Mouse (Mus musculus) liver, adult 2 months (tissue): ENCODE measurements around the gene Tmem45a2. TPM values are rescaled to one million over a fixed set of nuclear protein-coding genes. Genes with fewer than 3 reads are reported as not detected.
"Not testable (repeated sequence)": the region's sequence is repeated elsewhere in the genome, so short reads cannot be mapped to it uniquely, and the experiment has no call there.

Source experiments
- DNase-seq: peaks from one replicate; pipeline ENCODE4 v3.0.0-alpha.2; 2011; ENCODE audit warnings: low read depth, low spot score; ENCODE audit errors: extremely low read depth
- H3K27ac ChIP-seq: fragments of 200-500 bp; replicated peaks from 2 replicates; pipeline ENCODE4 v1.5.1; 2012; ENCODE audit warnings: low read depth, mild to moderate bottlenecking, control low read depth, inconsistent platforms, low read length; ENCODE audit not compliant: insufficient read depth
- H3K27me3 ChIP-seq: fragments of 200-500 bp; 2 replicates; pipeline ENCODE4 v1.6.1; 2012; ENCODE audit warnings: mild to moderate bottlenecking, moderate library complexity, low read length, inconsistent platforms; ENCODE audit not compliant: control insufficient read depth, insufficient read depth
- H3K36me3 ChIP-seq: fragments of 200-500 bp; 2 replicates; pipeline ENCODE4 v1.6.1; 2012; ENCODE audit warnings: low read length, inconsistent platforms; ENCODE audit not compliant: control insufficient read depth, insufficient read depth
- H3K4me1 ChIP-seq: fragments of 200-500 bp; 2 replicates; pipeline ENCODE4 v1.6.1; 2011; ENCODE audit warnings: low read length; ENCODE audit not compliant: control insufficient read depth, insufficient read depth
- H3K4me3 ChIP-seq: fragments of 200-500 bp; 2 replicates; pipeline ENCODE4 v1.5.1; 2011; ENCODE audit warnings: low read depth, mild to moderate bottlenecking, control low read depth, low read length, moderate library complexity; ENCODE audit not compliant: insufficient read depth
- H3K79me2 ChIP-seq: fragments of 200-500 bp; 2 replicates; pipeline ENCODE4 v1.6.1; 2012; ENCODE audit warnings: inconsistent platforms, mild to moderate bottlenecking, low read length, moderate library complexity; ENCODE audit not compliant: control insufficient read depth, insufficient read depth
- H3K9ac ChIP-seq: fragments of 200-500 bp; 2 replicates; pipeline ENCODE4 v1.6.1; 2012; ENCODE audit warnings: low read depth, mild to moderate bottlenecking, control low read depth, inconsistent platforms, low read length
- CTCF ChIP-seq: fragments of 200-500 bp; IDR thresholded peaks from 2 replicates; pipeline ENCODE4 v1.5.1; 2011; ENCODE audit warnings: low read depth, low read length, control low read depth
- POLR2A ChIP-seq: fragments of 200-500 bp; IDR thresholded peaks from 2 replicates; pipeline ENCODE4 v1.6.1; 2011; ENCODE audit warnings: low read length, control low read depth; ENCODE audit not compliant: insufficient read depth; ENCODE audit errors: extremely low read depth
- WGBS: fragments of 180-500 bp; shearing (Covaris S2); methylation state at CpG from one replicate; pipeline ENCODE4 v1.1.7; 2018; 5-methylcytosine and 5-hydroxymethylcytosine counted together
- polyA plus RNA-seq: library from polyadenylated mRNA; depleted of rRNA; stranded (reverse); fragments of >200 nt; gene quantifications from 2 replicates; pipeline ENCODE4 v1.2.3, GENCODE M21; 2012; rRNA removed
- total RNA-seq: library from RNA; depleted of rRNA; stranded (reverse); fragments of >200 nt; gene quantifications from 2 replicates; pipeline ENCODE4 v1.2.3, GENCODE M21; 2014; rRNA removed

Gene Tmem45a2
- total and polyA plus RNA-seq, 2 experiments, result not detected

GRCm38 (mm10) chr16:57062045-57062444 lies 9.1 kb downstream of the Tmem45a2 start:
- no peak for DNase-seq
- Histone ChIP-seq H3K27me3 (no peaks in the 10 kb centered on the region), H3K79me2 (no peaks in the 10 kb centered on the region), H3K4me3 (no peak overlapping the region), H3K27ac (no peak overlapping the region), H3K36me3 (no peaks in the 10 kb centered on the region), H3K9ac (no peak overlapping the region), H3K4me1 (no peaks in the 10 kb centered on the region)
- WGBS, result 90% methylated on average over 3 of the region's 3 CpGs
- TF ChIP-seq CTCF (no peak), POLR2A (no peak)

- Histone ChIP-seq H3K27ac (no peak overlapping the region), H3K4me3 (no peak overlapping the region), H3K4me1 (no peaks in the 10 kb centered on the region), H3K79me2 (no peaks in the 10 kb centered on the region), H3K9ac (no peak overlapping the region), H3K36me3 (no peaks in the 10 kb centered on the region), H3K27me3 (no peaks in the 10 kb centered on the region)
- 87% methylated on average over 4 of the region's 4 CpGs for WGBS
- DNase-seq, result no peak
- TF ChIP-seq CTCF (no peak), POLR2A (no peak)
These were observed 14.2 kb downstream of the Tmem45a2 start for GRCm38 (mm10) chr16:57056995-57057394.

GRCm38 (mm10) chr16:57049974-57050373 lies 21.2 kb downstream of the Tmem45a2 start:
- Histone ChIP-seq H3K4me1 (no peaks in the 10 kb centered on the region), H3K27ac (no peak overlapping the region)
- WGBS, result 90% methylated on average over 3 of the region's 3 CpGs

GRCm38 (mm10) chr16:57038600-57038999 lies 32.6 kb downstream of the Tmem45a2 start:
- Histone ChIP-seq H3K4me3 (no peak overlapping the region), H3K27ac (no peak overlapping the region), H3K4me1 (no peaks in the 10 kb centered on the region), H3K36me3 (no peaks in the 10 kb centered on the region), H3K9ac (no peak overlapping the region), H3K27me3 (no peaks in the 10 kb centered on the region), H3K79me2 (no peaks in the 10 kb centered on the region)
- TF ChIP-seq POLR2A, result no peak
- TF ChIP-seq CTCF, result no peak
- 35% methylated on average over 5 of the region's 5 CpGs for WGBS
- no peak for DNase-seq

More at GRCm38 (mm10) chr16:57049974-57050373, 21.2 kb downstream of the Tmem45a2 start:
- Histone ChIP-seq H3K4me3 (no peak overlapping the region), H3K79me2 (no peaks in the 10 kb centered on the region), H3K9ac (no peak overlapping the region), H3K36me3 (no peaks in the 10 kb centered on the region), H3K27me3 (no peaks in the 10 kb centered on the region)
- no peak for TF ChIP-seq CTCF
- TF ChIP-seq POLR2A, result no peak
- DNase-seq, result no peak

- WGBS, result 58% methylated on average over 7 of the region's 7 CpGs
These were observed 40.9 kb downstream of the Tmem45a2 start for GRCm38 (mm10) chr16:57030150-57030885.

GRCm38 (mm10) chr16:56998283-56998682 lies 72.9 kb downstream of the Tmem45a2 start:
- not testable (repeated sequence) for H3K79me2 ChIP-seq, DNase-seq, H3K27me3 ChIP-seq, H3K27ac ChIP-seq, H3K4me1 ChIP-seq, H3K36me3 ChIP-seq, H3K9ac ChIP-seq, H3K4me3 ChIP-seq
- WGBS, result 85% methylated on average over 9 of the region's 9 CpGs

More at GRCm38 (mm10) chr16:57030150-57030885, 40.9 kb downstream of the Tmem45a2 start:
- H3K27me3 ChIP-seq, result no peaks in the 10 kb centered on the region
- no peaks in the 10 kb centered on the region for H3K4me1 ChIP-seq
- H3K9ac ChIP-seq, result no peak overlapping the region
- H3K79me2 ChIP-seq, result no peaks in the 10 kb centered on the region
- no peak overlapping the region for H3K4me3 ChIP-seq
- no peak for TF ChIP-seq POLR2A
- TF ChIP-seq CTCF, result no peak
- no peak overlapping the region for H3K27ac ChIP-seq
- no peaks in the 10 kb centered on the region for H3K36me3 ChIP-seq
- no peak for DNase-seq

Other genes starting within 250 kb of the Tmem45a2 start
- 0.28 and 0.67 TPM in 2 replicates for gene Tmem45a, start 185.2 kb downstream of the Tmem45a2 start, total RNA-seq
- 0.15 and 0.26 TPM in 2 replicates for gene Tmem45a, start 185.2 kb downstream of the Tmem45a2 start, polyA plus RNA-seq
- not detected in 2 replicates for gene Lnp1, start 143.3 kb downstream of the Tmem45a2 start, total RNA-seq
- gene Lnp1, start 143.3 kb downstream of the Tmem45a2 start, polyA plus RNA-seq, result not detected in 2 replicates
- gene Tomm70a, start 50.3 kb upstream of the Tmem45a2 start, total RNA-seq, result 50.0 and 62.0 TPM in 2 replicates
- gene Tomm70a, start 50.3 kb upstream of the Tmem45a2 start, polyA plus RNA-seq, result 14.2 and 17.0 TPM in 2 replicates
- 260 and 288 TPM in 2 replicates for gene Nit2, start 96.0 kb upstream of the Tmem45a2 start, total RNA-seq
- gene Nit2, start 96.0 kb upstream of the Tmem45a2 start, polyA plus RNA-seq, result 172 and 195 TPM in 2 replicates
- 17.7 and 18.7 TPM in 2 replicates for gene Tbc1d23, start 160.1 kb upstream of the Tmem45a2 start, total RNA-seq
- 3.2 and 4.0 TPM in 2 replicates for gene Tbc1d23, start 160.1 kb upstream of the Tmem45a2 start, polyA plus RNA-seq
- not detected in 2 replicates for gene Tmem30c, start 221.5 kb upstream of the Tmem45a2 start, total RNA-seq
- gene Tmem30c, start 221.5 kb upstream of the Tmem45a2 start, polyA plus RNA-seq, result not detected in 2 replicates